Mouse (Mus musculus): ENCODE measurements around the gene Cln6.
"Not testable (repeated sequence)": the region's sequence is repeated elsewhere in the genome, so short reads cannot be mapped to it uniquely, and the experiment has no call there.

Gene Cln6

GRCm38 (mm10) chr9:62834906-62835305, 3.7 kb upstream of the Cln6 start:
- no peak for DNase-seq

- no peak for DNase-seq
These were observed 2.7 kb upstream of the Cln6 start for GRCm38 (mm10) chr9:62835705-62836446.

GRCm38 (mm10) chr9:62837611-62838010, 974 bp upstream of the Cln6 start:
- DNase-seq = no peak

GRCm38 (mm10) chr9:62838146-62838505, 459 bp upstream of the Cln6 start:
- no peak for DNase-seq

GRCm38 (mm10) chr9:62839172-62839770, 686 bp downstream of the Cln6 start:
- peak; percentile 68 for DNase-seq

GRCm38 (mm10) chr9:62843356-62844024, 4.9 kb downstream of the Cln6 start:
- DNase-seq = no peak

GRCm38 (mm10) chr9:62844461-62844860, 5.9 kb downstream of the Cln6 start:
- no peak for DNase-seq

- DNase-seq = peak; percentile 87
These were observed 9.1 kb downstream of the Cln6 start for GRCm38 (mm10) chr9:62847694-62848093.

GRCm38 (mm10) chr9:62848641-62849040, 10.1 kb downstream of the Cln6 start:
- no peak for DNase-seq

- no peak for DNase-seq
These were observed 13.0 kb downstream of the Cln6 start for GRCm38 (mm10) chr9:62851571-62851970.

- DNase-seq = no peak
These were observed 15.9 kb downstream of the Cln6 start for GRCm38 (mm10) chr9:62854483-62854882.

GRCm38 (mm10) chr9:62857216-62857615, 18.6 kb downstream of the Cln6 start:
- no peak for DNase-seq

- DNase-seq = peak; percentile 71
These were observed 19.2 kb downstream of the Cln6 start, which contains the start of gene Calml4 for GRCm38 (mm10) chr9:62857719-62858261. Gene Calml4, plus strand, starts transcription at chr9:62858080.

- DNase-seq = peak; percentile 57
These were observed 19.9 kb downstream of the Cln6 start for GRCm38 (mm10) chr9:62858266-62859019.

- not testable (repeated sequence) for DNase-seq
These were observed 21.5 kb downstream of the Cln6 start for GRCm38 (mm10) chr9:62860102-62860501.

- no peak for DNase-seq
These were observed 22.3 kb downstream of the Cln6 start for GRCm38 (mm10) chr9:62860866-62861265.

- not testable (repeated sequence) for DNase-seq
These were observed 30.7 kb downstream of the Cln6 start for GRCm38 (mm10) chr9:62869236-62869635.

GRCm38 (mm10) chr9:62870728-62871127, 32.1 kb downstream of the Cln6 start:
- DNase-seq = no peak

GRCm38 (mm10) chr9:62876966-62877616, 38.5 kb downstream of the Cln6 start:
- no peak for DNase-seq

- DNase-seq = no peak
These were observed 39.2 kb downstream of the Cln6 start for GRCm38 (mm10) chr9:62877825-62878224.

GRCm38 (mm10) chr9:62881871-62882270, 43.3 kb downstream of the Cln6 start:
- DNase-seq = no peak

GRCm38 (mm10) chr9:62894486-62894885, 55.9 kb downstream of the Cln6 start:
- DNase-seq = no peak
